Mouse (Mus musculus) heart, postnatal 0 days (tissue): ENCODE results near the gene Dqx1.

Experiments
- CTCF ChIP-seq: IDR thresholded peaks from 2 replicates; pipeline ENCODE4 v1.5.1; 2016; ENCODE audit warnings: antibody characterized with exemption, control low read depth, low read depth
- EP300 ChIP-seq: IDR thresholded peaks from 2 replicates; pipeline ENCODE4 v1.6.1; 2016; ENCODE audit warnings: antibody characterized with exemption, low read depth

- no peak for TF ChIP-seq EP300
- TF ChIP-seq CTCF = no peak
These were observed 8.4 kb downstream of the Dqx1 start for GRCm38 (mm10) chr6:83065995-83066394.
